Mouse (Mus musculus): ENCODE measurements at regions not wholly inside any gene's neighbourhood (a gene's known extent, or its start where the extent isn't known, plus 50 kb on each side); places are given as distances from the start of the nearest gene placed in this dataset.

DNA sequence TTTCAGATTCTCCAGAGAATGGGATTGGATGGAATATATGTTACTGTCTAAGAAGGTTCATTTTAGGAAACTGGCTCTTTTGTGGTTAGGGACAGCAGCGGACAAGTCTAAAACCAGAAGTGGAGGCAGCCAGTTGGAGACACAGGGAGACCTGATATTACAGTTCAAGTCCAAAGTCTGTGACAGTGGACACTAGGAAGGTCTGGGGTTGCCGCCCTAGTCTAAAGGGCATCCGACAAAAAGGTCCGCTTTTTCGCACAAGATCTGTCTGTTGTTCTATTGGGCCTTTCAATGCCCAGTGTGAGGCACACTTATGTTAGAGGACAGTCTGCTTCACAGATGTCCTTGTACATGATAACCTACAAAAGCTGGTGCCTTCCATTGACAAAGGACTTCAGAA, 152.9 kb upstream of the Mpped2 start:
- WGBS: 94% methylated on average over 5 of the region's 5 CpGs

DNA sequence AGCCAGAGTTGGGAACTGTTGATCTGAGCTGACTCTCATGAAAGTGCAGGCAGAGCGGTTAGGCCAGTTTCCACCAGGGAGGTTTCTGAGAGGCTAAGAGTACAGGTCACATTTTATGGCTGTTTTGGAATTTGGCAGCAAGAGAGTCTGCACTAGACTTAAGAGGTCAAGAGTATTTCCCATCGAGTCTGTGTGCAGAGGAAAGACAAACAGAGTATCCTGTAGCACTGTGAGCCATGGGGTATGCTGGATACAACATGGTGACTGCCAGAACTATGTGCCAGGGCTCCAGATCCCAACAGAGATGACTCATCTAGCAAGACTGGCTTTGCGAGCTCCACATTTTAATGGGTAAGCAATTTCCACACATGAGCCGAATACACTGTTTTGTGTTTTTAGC, 146.0 kb upstream of the Mpped2 start:
- H3K4me2 ChIP-seq (ENCODE audit: low read length): no peak overlapping the region
- H3K9me3 ChIP-seq (ENCODE audit: control insufficient read depth, low read length): no peaks in the 10 kb centered on the region
- WGBS: 70% methylated on average over 4 of the region's 4 CpGs
- no peaks in the 10 kb centered on the region for H3K4me1 ChIP-seq (ENCODE audit: control insufficient read depth in 2 of 2, insufficient read depth in 2 of 2, low read length in 2 of 2)
- H3K27me3 ChIP-seq (ENCODE audit: control insufficient read depth, insufficient read depth, low read length): no peaks in the 10 kb centered on the region
- H3K36me3 ChIP-seq (ENCODE audit: control insufficient read depth, insufficient read depth, low read length): no peaks in the 10 kb centered on the region
- H3K27ac ChIP-seq (replicated peaks in 1 of 2; ENCODE audit: control insufficient read depth in 1 of 2, insufficient read depth in 1 of 2, low read depth in 2 of 2, low read length in 2 of 2): no peak overlapping the region
- no peak overlapping the region for H3K9ac ChIP-seq (ENCODE audit: low read length)
- no peak overlapping the region for H3K4me3 ChIP-seq (ENCODE audit: control insufficient read depth in 1 of 2, insufficient read depth in 1 of 2, low read depth in 1 of 2, low read length in 2 of 2)
- ATAC-seq (ENCODE audit: insufficient number of reproducible peaks, insufficient read depth, low FRiP score, low read depth): no peak

More for the DNA sequence above, 152.9 kb upstream of the Mpped2 start:
- ATAC-seq (ENCODE audit: insufficient number of reproducible peaks, insufficient read depth, low FRiP score, low read depth): no peak
- Histone ChIP-seq H3K9me3 (ENCODE audit: control insufficient read depth, low read length) (no peaks in the 10 kb centered on the region), H3K4me2 (ENCODE audit: low read length) (no peak overlapping the region), H3K4me1 (ENCODE audit: control insufficient read depth in 2 of 2, insufficient read depth in 2 of 2, low read length in 2 of 2) (peaks cover 0 to 3% of the 10 kb centered on the region in 2 experiments; a peak in 2 of 4 replicates), H3K9ac (ENCODE audit: low read length) (no peak overlapping the region), H3K27ac (replicated peaks in 1 of 2; ENCODE audit: control insufficient read depth in 1 of 2, insufficient read depth in 1 of 2, low read depth in 2 of 2, low read length in 2 of 2) (no peak overlapping the region), H3K4me3 (ENCODE audit: control insufficient read depth in 1 of 2, insufficient read depth in 1 of 2, low read depth in 1 of 2, low read length in 2 of 2) (no peak overlapping the region), H3K36me3 (ENCODE audit: control insufficient read depth, insufficient read depth, low read length) (no peaks in the 10 kb centered on the region), H3K27me3 (ENCODE audit: control insufficient read depth, insufficient read depth, low read length) (no peaks in the 10 kb centered on the region)

DNA sequence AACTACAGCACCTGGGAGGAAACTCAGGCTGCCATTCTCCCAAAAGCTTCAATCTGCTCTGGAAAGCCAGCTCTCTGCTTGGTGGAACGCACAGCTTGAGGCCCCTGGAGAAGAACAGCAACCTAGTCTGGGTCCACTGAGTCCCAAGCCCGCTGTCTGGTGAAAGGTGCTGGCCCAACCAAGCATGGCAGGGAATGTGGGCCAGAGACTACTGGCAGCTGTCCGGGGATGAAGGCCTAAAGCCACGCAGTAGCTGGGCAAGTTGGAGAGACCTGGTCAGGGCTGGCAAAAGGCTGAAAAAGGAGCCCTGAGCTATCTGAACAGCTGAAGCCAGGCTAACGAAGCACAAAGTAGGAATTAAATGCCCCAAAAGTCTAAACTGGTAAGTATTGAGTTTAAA, 139.4 kb upstream of the Mpped2 start:
- ATAC-seq (ENCODE audit: insufficient number of reproducible peaks, insufficient read depth, low FRiP score, low read depth): no peak
- Histone ChIP-seq H3K9me3 (ENCODE audit: control insufficient read depth, low read length) (no peaks in the 10 kb centered on the region), H3K4me2 (ENCODE audit: low read length) (no peak overlapping the region), H3K27me3 (ENCODE audit: control insufficient read depth, insufficient read depth, low read length) (no peaks in the 10 kb centered on the region), H3K4me3 (ENCODE audit: control insufficient read depth in 1 of 2, insufficient read depth in 1 of 2, low read depth in 1 of 2, low read length in 2 of 2) (no peak overlapping the region), H3K4me1 (ENCODE audit: control insufficient read depth in 2 of 2, insufficient read depth in 2 of 2, low read length in 2 of 2) (no peaks in the 10 kb centered on the region), H3K27ac (replicated peaks in 1 of 2; ENCODE audit: control insufficient read depth in 1 of 2, insufficient read depth in 1 of 2, low read depth in 2 of 2, low read length in 2 of 2) (no peak overlapping the region), H3K9ac (ENCODE audit: low read length) (no peak overlapping the region), H3K36me3 (ENCODE audit: control insufficient read depth, insufficient read depth, low read length) (no peaks in the 10 kb centered on the region)
- WGBS: 83% methylated on average over 5 of the region's 5 CpGs

DNA sequence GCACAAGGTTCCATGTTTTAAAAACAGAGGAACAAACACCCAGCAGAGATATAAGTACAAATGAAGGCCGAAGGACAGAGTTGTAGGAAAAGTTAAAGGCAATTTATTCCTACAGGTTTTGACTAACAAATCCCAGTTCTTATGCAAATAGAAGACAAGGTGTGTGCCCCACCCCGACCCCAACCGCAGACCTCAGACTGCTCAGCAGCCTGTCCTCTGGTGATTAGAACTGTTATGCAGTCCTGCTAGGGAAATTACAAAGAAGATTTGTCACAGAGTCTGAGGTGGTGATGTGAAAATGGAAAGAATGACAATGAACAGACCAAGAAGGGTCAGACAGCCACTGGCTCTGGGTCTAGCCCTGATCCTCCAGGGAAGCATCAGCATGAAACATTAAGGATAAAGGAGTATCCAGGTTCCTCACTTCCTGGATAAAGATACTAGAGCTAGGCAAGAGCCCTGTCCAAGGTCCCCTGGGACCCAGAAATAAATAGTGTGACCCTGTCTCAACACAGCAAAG, 131.4 kb upstream of the Mpped2 start:
- 50% methylated on average over 3 of the region's 3 CpGs for WGBS
- Histone ChIP-seq H3K4me3 (ENCODE audit: control insufficient read depth in 1 of 2, insufficient read depth in 1 of 2, low read depth in 1 of 2, low read length in 2 of 2) (no peak overlapping the region), H3K4me1 (ENCODE audit: control insufficient read depth in 2 of 2, insufficient read depth in 2 of 2, low read length in 2 of 2) (no peaks in the 10 kb centered on the region), H3K27ac (replicated peaks in 1 of 2; ENCODE audit: control insufficient read depth in 1 of 2, insufficient read depth in 1 of 2, low read depth in 2 of 2, low read length in 2 of 2) (no peak overlapping the region), H3K9ac (ENCODE audit: low read length) (no peak overlapping the region), H3K36me3 (ENCODE audit: control insufficient read depth, insufficient read depth, low read length) (no peaks in the 10 kb centered on the region), H3K27me3 (ENCODE audit: control insufficient read depth, insufficient read depth, low read length) (no peaks in the 10 kb centered on the region), H3K4me2 (ENCODE audit: low read length) (no peak overlapping the region), H3K9me3 (ENCODE audit: control insufficient read depth, low read length) (no peaks in the 10 kb centered on the region)
- no peak for ATAC-seq (ENCODE audit: insufficient number of reproducible peaks, insufficient read depth, low FRiP score, low read depth)

DNA sequence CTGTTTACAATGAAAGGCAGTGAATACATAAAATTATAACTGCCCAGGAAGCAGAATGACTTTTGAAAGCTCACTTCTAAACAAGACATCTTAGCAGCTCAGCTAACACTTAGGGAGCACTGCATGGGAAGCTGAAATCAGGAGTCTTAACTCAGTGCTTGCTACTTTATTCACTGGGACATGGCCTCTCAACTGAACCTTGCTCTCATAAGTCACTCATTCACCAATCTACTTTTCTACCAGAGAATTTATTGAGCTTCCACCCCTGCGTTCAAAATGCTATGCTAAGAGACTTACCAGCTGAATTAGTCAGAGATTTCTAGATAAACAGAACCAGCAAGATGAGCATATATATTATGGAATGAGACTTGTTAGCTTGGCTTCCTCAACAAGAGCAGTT, 122.8 kb upstream of the Mpped2 start:
- no peak for ATAC-seq (ENCODE audit: insufficient number of reproducible peaks, insufficient read depth, low FRiP score, low read depth)
- H3K4me1 ChIP-seq (ENCODE audit: control insufficient read depth in 2 of 2, insufficient read depth in 2 of 2, low read length in 2 of 2): no peaks in the 10 kb centered on the region
- no peak overlapping the region for H3K27ac ChIP-seq (replicated peaks in 1 of 2; ENCODE audit: control insufficient read depth in 1 of 2, insufficient read depth in 1 of 2, low read depth in 2 of 2, low read length in 2 of 2)
- no peaks in the 10 kb centered on the region for H3K27me3 ChIP-seq (ENCODE audit: control insufficient read depth, insufficient read depth, low read length)
- WGBS: 79% methylated on average over 1 of the region's 1 CpGs
- no peak overlapping the region for H3K4me3 ChIP-seq (ENCODE audit: control insufficient read depth in 1 of 2, insufficient read depth in 1 of 2, low read depth in 1 of 2, low read length in 2 of 2)
- no peak overlapping the region for H3K4me2 ChIP-seq (ENCODE audit: low read length)
- no peaks in the 10 kb centered on the region for H3K9me3 ChIP-seq (ENCODE audit: control insufficient read depth, low read length)
- no peaks in the 10 kb centered on the region for H3K36me3 ChIP-seq (ENCODE audit: control insufficient read depth, insufficient read depth, low read length)
- no peak overlapping the region for H3K9ac ChIP-seq (ENCODE audit: low read length)

DNA sequence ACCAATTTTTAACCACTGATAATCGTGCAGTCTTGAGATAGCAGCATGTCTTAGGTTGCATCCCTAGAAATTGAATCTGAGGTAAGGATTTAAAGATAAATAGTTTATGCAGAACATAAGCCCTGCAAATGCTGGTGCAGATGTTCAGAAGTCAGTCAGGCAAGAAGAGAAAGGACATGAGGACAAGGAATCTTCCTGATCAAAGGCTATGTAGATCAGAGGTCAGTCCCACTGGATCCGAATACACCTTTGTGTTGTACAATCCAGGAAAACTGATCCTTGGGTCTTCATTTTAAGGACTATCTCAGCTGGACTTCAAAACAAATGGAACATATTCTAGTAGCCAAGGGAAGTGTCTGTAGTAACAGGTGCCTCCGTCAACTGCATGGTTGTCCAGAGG, 121.7 kb upstream of the Mpped2 start:
- ATAC-seq (ENCODE audit: insufficient number of reproducible peaks, insufficient read depth, low FRiP score, low read depth): no peak
- whole genome bisulfite sequencing: 86% methylated on average over 3 of the region's 3 CpGs

DNA sequence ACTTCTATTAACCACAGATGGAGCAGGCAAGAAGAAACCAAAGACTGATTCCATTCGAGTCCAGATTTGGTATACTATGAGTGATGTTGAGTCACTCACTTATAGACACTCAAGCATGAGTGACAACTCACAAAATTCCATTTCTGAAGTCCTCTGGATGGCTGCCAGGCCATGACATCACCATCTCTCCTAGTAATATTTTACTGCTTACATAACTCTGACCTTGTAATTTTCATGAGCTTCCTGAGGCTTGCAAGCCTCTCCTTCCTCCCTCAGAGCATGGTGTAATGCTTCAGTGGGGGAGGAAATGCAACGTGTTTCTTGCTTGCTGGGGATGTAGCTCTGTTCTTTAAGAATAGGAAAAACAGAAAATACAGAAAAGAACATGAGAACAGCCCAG, 121.2 kb upstream of the Mpped2 start:
- no peak overlapping the region for H3K9ac ChIP-seq (ENCODE audit: low read length)
- H3K36me3 ChIP-seq (ENCODE audit: control insufficient read depth, insufficient read depth, low read length): no peaks in the 10 kb centered on the region
- no peaks in the 10 kb centered on the region for H3K9me3 ChIP-seq (ENCODE audit: control insufficient read depth, low read length)
- ATAC-seq (ENCODE audit: insufficient number of reproducible peaks, insufficient read depth, low FRiP score, low read depth): no peak
- H3K4me1 ChIP-seq (ENCODE audit: control insufficient read depth in 2 of 2, insufficient read depth in 2 of 2, low read length in 2 of 2): no peaks in the 10 kb centered on the region
- no peak overlapping the region for H3K27ac ChIP-seq (replicated peaks in 1 of 2; ENCODE audit: control insufficient read depth in 1 of 2, insufficient read depth in 1 of 2, low read depth in 2 of 2, low read length in 2 of 2)
- H3K4me3 ChIP-seq (ENCODE audit: control insufficient read depth in 1 of 2, insufficient read depth in 1 of 2, low read depth in 1 of 2, low read length in 2 of 2): no peak overlapping the region
- no peak overlapping the region for H3K4me2 ChIP-seq (ENCODE audit: low read length)
- no peaks in the 10 kb centered on the region for H3K27me3 ChIP-seq (ENCODE audit: control insufficient read depth, insufficient read depth, low read length)
- 52% methylated on average over 2 of the region's 2 CpGs for WGBS

More for the DNA sequence above, 121.7 kb upstream of the Mpped2 start:
- no peaks in the 10 kb centered on the region for H3K4me1 ChIP-seq (ENCODE audit: control insufficient read depth in 2 of 2, insufficient read depth in 2 of 2, low read length in 2 of 2)
- no peaks in the 10 kb centered on the region for H3K36me3 ChIP-seq (ENCODE audit: control insufficient read depth, insufficient read depth, low read length)
- H3K9ac ChIP-seq (ENCODE audit: low read length): no peak overlapping the region
- H3K27ac ChIP-seq (replicated peaks in 1 of 2; ENCODE audit: control insufficient read depth in 1 of 2, insufficient read depth in 1 of 2, low read depth in 2 of 2, low read length in 2 of 2): no peak overlapping the region
- no peak overlapping the region for H3K4me3 ChIP-seq (ENCODE audit: control insufficient read depth in 1 of 2, insufficient read depth in 1 of 2, low read depth in 1 of 2, low read length in 2 of 2)
- no peak overlapping the region for H3K4me2 ChIP-seq (ENCODE audit: low read length)
- no peaks in the 10 kb centered on the region for H3K9me3 ChIP-seq (ENCODE audit: control insufficient read depth, low read length)
- no peaks in the 10 kb centered on the region for H3K27me3 ChIP-seq (ENCODE audit: control insufficient read depth, insufficient read depth, low read length)

DNA sequence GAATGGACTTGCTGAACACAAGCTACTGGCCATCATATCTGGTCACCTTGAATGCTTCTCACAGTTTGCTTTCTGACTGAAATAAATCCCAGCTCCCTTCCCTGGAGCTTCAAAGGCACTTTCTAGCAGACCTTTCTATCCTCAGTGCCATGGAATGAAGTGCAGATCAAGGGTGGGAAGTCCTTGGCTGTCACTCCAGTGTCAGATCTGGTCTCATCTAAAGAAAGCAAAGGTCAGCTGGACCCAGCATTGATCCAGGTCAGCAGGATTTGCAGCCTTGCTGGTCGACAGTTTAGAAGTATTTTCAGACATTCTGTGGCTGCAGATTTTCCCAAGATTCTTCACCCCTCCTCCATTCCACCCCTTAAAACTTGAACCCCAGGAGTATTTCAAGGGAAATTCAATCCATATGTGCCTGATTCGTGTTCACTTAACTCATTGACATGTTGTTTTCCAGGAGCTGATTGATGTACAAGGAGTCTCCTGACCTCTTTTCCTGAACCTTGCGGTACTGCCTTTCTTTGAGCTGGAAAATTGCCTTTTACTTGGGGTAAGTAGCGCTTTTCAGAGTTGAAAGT, 116.2 kb upstream of the Mpped2 start:
- Histone ChIP-seq H3K36me3 (ENCODE audit: control insufficient read depth, insufficient read depth, low read length) (no peaks in the 10 kb centered on the region), H3K9ac (ENCODE audit: low read length) (no peak overlapping the region), H3K4me1 (ENCODE audit: control insufficient read depth in 2 of 2, insufficient read depth in 2 of 2, low read length in 2 of 2) (peaks cover 2 to 11% of the 10 kb centered on the region in 2 experiments; a peak in 3 of 4 replicates), H3K27ac (replicated peaks in 1 of 2; ENCODE audit: control insufficient read depth in 1 of 2, insufficient read depth in 1 of 2, low read depth in 2 of 2, low read length in 2 of 2) (no peak overlapping the region), H3K9me3 (ENCODE audit: control insufficient read depth, low read length) (no peaks in the 10 kb centered on the region), H3K4me2 (ENCODE audit: low read length) (no peak overlapping the region), H3K4me3 (ENCODE audit: control insufficient read depth in 1 of 2, insufficient read depth in 1 of 2, low read depth in 1 of 2, low read length in 2 of 2) (no peak overlapping the region), H3K27me3 (ENCODE audit: control insufficient read depth, insufficient read depth, low read length) (no peaks in the 10 kb centered on the region)
- no peak for ATAC-seq (ENCODE audit: insufficient number of reproducible peaks, insufficient read depth, low FRiP score, low read depth)
- WGBS: 67% methylated on average over 4 of the region's 4 CpGs

Data from heart, embryonic 14.5 days (tissue).